Mouse (Mus musculus): ENCODE results near the gene Ttc33. TPM values are rescaled to one million over a fixed set of nuclear protein-coding genes. Genes with fewer than 3 reads are reported as not detected.
"Not testable (repeated sequence)": the region's sequence is repeated elsewhere in the genome, so short reads cannot be mapped to it uniquely, and the experiment has no call there.

Ttc33 gene
- polyA plus RNA-seq, 1 experiment from 2014 or later, result 51.1 TPM

DNA sequence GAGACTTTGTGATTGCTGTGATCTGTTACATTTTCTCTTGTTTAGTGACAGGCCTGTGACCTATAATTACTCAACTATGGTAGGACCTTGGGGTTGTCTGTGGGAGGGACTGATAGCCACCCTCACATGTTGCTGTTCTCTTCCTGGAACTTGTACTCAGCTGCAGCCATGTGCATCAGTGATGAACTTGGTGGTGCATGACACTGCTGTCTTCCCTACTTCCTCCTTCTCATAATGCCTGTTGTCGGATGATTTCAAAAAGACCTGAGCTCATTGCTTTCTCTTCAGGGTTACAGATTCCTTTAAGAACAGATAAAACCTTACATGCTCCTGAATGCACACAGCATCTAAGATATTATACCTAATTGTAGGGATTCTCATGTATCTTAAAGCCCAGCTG, 2.7 kb downstream of the Ttc33 start:
- H3K9ac ChIP-seq (replicated peaks), result no peak overlapping the region
- no peaks in the 10 kb centered on the region for H3K9me3 ChIP-seq
- H3K4me3 ChIP-seq, result no peak overlapping the region
- H3K4me2 ChIP-seq (replicated peaks), result no peak overlapping the region
- peaks cover 23% of the 10 kb centered on the region for H3K36me3 ChIP-seq
- 93% methylated on average over 1 of the region's 1 CpGs for WGBS
- peaks cover 16% of the 10 kb centered on the region for H3K4me1 ChIP-seq
- H3K27me3 ChIP-seq, result no peaks in the 10 kb centered on the region
- no peak for ATAC-seq (ENCODE audit: low FRiP score, low read depth)
- H3K27ac ChIP-seq (replicated peaks), result no peak overlapping the region

DNA sequence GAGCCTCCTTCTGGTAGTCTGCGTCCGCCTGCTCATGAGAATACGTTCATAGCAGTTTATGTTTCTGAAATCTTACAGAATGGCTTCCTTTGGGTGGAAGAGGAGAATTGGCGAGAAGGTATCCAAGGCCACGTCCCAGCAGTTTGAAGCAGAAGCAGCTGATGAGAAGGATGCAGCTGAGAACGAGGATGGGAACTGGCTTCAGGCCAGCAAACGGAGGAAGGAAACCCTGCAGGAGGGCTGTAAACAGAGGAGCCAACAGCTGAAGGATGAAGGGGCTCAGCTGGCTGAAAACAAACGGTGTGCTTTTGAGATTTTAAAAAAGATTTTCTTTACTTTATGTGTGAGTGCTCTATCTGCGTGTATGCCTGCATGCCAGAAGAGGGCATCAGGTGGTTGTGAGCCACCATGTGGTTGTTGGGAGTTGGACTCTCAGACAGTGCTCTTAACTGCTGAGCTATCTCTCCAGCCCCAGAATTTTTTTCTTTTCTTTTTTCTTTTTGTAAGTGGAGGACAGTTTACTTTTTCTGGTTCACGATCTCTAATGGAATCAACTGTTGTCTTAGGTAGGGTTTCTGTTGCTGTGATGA, 4.3 kb downstream of the Ttc33 start:
- WGBS, result 81% methylated on average over 10 of the region's 10 CpGs
- Histone ChIP-seq H3K4me2 (replicated peaks) (no peak overlapping the region), H3K27me3 (no peaks in the 10 kb centered on the region), H3K4me1 (peaks cover 11% of the 10 kb centered on the region), H3K4me3 (no peak overlapping the region), H3K27ac (replicated peaks) (no peak overlapping the region), H3K9me3 (no peaks in the 10 kb centered on the region), H3K9ac (replicated peaks) (no peak overlapping the region), H3K36me3 (peaks cover 26% of the 10 kb centered on the region)
- no peak for ATAC-seq (ENCODE audit: low FRiP score, low read depth)

DNA sequence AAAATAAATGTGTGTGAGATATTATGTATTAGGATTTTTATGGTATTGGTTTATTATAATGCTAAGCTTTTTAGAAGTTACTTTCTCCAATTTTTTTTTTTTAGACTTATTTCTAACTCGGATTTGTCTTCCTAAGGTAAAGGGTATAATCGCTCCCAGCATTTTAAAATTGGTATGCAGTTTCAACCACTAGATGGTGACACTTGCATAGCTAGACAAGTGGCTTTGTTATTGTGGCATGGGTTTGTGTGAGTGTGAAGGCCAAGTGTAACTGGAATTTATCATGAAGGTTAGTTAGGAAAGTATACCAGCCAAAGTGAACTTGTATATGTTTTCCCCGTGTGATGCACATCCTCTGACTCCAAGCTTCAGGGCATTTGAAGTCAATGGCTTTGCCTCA, 8.5 kb downstream of the Ttc33 start:
- Histone ChIP-seq H3K4me3 (no peak overlapping the region), H3K36me3 (peaks cover 27% of the 10 kb centered on the region), H3K4me2 (replicated peaks) (no peak overlapping the region), H3K4me1 (no peaks in the 10 kb centered on the region), H3K27me3 (no peaks in the 10 kb centered on the region), H3K27ac (replicated peaks) (no peak overlapping the region), H3K9ac (replicated peaks) (no peak overlapping the region), H3K9me3 (no peaks in the 10 kb centered on the region)
- ATAC-seq (ENCODE audit: low FRiP score, low read depth), result no peak
- 89% methylated on average over 3 of the region's 3 CpGs for WGBS

DNA sequence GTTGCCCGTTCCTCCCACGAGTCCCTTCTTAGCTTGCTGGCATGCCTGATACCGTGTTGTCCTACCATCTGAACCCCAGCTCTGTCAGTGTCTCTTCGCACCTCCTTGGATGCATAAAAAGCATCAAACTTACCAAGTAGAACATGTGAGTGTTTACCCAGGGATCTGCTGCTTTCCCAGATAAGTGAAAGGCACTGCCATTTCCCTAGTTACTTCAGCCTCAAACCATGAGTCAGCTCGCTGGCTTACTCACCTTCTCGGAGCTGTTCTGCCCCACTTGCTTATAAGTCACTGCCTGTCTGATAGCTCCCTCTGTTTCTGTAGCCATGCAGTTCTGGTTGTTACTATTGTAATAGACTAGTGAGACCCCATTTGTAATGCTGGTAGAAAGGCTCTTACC, 9.1 kb downstream of the Ttc33 start:
- Histone ChIP-seq H3K4me1 (no peaks in the 10 kb centered on the region), H3K9me3 (no peaks in the 10 kb centered on the region), H3K36me3 (peaks cover 27% of the 10 kb centered on the region), H3K4me3 (no peak overlapping the region), H3K27me3 (no peaks in the 10 kb centered on the region), H3K9ac (replicated peaks) (no peak overlapping the region), H3K4me2 (replicated peaks) (no peak overlapping the region), H3K27ac (replicated peaks) (no peak overlapping the region)
- 98% methylated on average over 6 of the region's 6 CpGs for WGBS
- ATAC-seq (ENCODE audit: low FRiP score, low read depth), result no peak

DNA sequence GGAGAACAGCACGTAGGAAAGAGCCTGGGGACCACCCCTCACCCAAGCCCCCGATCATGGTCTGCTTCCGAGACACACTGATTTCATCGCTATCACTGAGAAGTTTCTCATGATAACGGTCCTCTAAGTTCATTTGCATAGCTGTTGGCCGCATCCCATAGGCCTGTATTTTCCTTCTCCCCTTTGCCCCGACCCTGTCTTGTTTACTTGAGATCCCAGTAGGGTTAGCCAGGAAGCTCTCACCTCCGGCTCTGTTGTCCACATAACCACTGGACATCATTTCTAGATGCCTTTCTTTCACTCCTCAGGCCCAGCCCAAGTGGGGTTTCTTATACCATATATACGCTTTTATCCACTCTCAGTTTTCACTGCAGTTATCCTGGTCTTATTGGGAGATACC, 9.6 kb downstream of the Ttc33 start:
- H3K36me3 ChIP-seq, result peaks cover 27% of the 10 kb centered on the region
- H3K9ac ChIP-seq (replicated peaks), result no peak overlapping the region
- no peak for ATAC-seq (ENCODE audit: low FRiP score, low read depth)
- no peak overlapping the region for H3K27ac ChIP-seq (replicated peaks)
- H3K4me1 ChIP-seq, result no peaks in the 10 kb centered on the region
- 93% methylated on average over 9 of the region's 9 CpGs for WGBS
- H3K9me3 ChIP-seq, result no peaks in the 10 kb centered on the region
- no peak overlapping the region for H3K4me2 ChIP-seq (replicated peaks)
- no peak overlapping the region for H3K4me3 ChIP-seq
- no peaks in the 10 kb centered on the region for H3K27me3 ChIP-seq

DNA sequence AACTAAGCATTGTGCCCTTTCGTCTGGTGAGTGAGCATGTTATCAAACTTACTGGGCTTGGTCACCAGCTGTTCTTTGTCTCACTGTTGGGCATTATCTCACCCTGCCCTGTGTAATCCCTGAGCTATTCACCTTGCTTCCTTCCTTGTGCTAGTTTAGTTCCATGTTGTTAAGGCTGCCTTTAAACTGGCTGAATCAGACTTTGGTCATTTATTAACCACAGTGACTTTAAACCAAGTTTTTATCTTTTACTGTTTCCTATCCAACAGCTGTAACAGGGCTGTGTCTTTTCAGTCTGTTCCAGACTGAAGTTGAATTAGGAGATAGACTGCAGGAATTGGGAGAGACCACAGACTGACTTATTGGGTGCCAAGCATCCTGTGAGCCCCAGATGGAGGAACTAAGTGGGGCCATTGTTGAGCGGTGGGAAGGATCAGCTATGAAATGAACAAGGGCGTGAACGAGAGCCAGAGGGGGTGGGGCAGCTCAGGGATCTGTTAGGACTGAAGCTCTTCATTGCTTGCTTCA, 10.7 kb downstream of the Ttc33 start:
- no peak overlapping the region for H3K27ac ChIP-seq (replicated peaks)
- ATAC-seq (ENCODE audit: low FRiP score, low read depth), result no peak
- H3K4me1 ChIP-seq, result no peaks in the 10 kb centered on the region
- H3K4me2 ChIP-seq (replicated peaks), result no peak overlapping the region
- WGBS, result 79% methylated on average over 4 of the region's 4 CpGs
- no peaks in the 10 kb centered on the region for H3K27me3 ChIP-seq
- no peak overlapping the region for H3K9ac ChIP-seq (replicated peaks)
- H3K4me3 ChIP-seq, result no peak overlapping the region
- peaks cover 20% of the 10 kb centered on the region for H3K36me3 ChIP-seq
- no peaks in the 10 kb centered on the region for H3K9me3 ChIP-seq

DNA sequence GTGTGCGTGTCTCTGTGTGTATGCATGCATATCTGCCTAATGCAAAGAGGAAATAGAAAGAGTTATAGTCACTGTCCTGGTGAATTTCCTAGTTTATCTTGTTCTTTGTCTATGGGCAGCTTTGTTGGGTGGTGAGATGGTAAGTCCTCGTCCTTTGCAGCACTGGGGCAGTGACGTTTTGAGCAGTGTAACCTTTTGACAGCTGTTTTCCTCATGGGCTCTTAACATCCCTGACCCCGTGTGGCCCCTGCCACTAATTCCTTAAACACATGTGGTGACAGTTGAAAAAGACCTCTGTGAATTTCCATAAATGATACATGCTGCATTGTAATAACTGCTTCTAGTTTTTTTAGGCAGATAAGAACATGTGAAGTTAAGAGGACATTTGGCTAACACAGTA, 11.4 kb downstream of the Ttc33 start:
- H3K4me1 ChIP-seq, result no peaks in the 10 kb centered on the region
- peaks cover 15% of the 10 kb centered on the region for H3K36me3 ChIP-seq
- H3K4me3 ChIP-seq, result no peak overlapping the region
- 64% methylated on average over 4 of the region's 4 CpGs for WGBS
- H3K9me3 ChIP-seq, result no peaks in the 10 kb centered on the region
- no peak overlapping the region for H3K9ac ChIP-seq (replicated peaks)
- no peak for ATAC-seq (ENCODE audit: low FRiP score, low read depth)
- no peak overlapping the region for H3K27ac ChIP-seq (replicated peaks)
- no peak overlapping the region for H3K4me2 ChIP-seq (replicated peaks)
- H3K27me3 ChIP-seq, result no peaks in the 10 kb centered on the region

DNA sequence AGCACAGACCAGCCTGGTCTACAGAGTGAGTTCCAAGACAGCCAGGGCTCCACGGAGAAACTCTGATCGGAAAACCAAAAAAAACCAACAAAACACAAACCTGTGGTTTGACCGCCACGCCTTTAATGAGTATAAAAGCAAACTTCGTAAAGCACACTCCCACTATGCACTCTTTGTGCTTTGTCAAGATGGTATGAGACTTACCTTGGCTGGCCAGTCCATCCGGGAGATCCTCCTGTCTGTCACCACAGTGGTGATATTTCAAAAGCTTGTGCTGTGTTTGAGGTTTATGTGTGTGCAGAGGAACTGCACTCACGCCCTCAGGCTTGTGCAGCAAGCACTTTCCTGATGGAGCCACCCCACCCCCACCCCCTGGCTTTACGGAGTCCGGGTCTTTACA, 19.9 kb downstream of the Ttc33 start:
- Histone ChIP-seq H3K4me2 (replicated peaks) (no peak overlapping the region), H3K27ac (replicated peaks) (no peak overlapping the region), H3K36me3 (peaks cover 1% of the 10 kb centered on the region; the same call in 1 of the 2 replicates), H3K4me1 (no peaks in the 10 kb centered on the region), H3K27me3 (no peaks in the 10 kb centered on the region), H3K9me3 (no peaks in the 10 kb centered on the region), H3K4me3 (no peak overlapping the region), H3K9ac (replicated peaks) (no peak overlapping the region)
- no peak for ATAC-seq (ENCODE audit: low FRiP score, low read depth)
- 95% methylated on average over 9 of the region's 9 CpGs for WGBS

DNA sequence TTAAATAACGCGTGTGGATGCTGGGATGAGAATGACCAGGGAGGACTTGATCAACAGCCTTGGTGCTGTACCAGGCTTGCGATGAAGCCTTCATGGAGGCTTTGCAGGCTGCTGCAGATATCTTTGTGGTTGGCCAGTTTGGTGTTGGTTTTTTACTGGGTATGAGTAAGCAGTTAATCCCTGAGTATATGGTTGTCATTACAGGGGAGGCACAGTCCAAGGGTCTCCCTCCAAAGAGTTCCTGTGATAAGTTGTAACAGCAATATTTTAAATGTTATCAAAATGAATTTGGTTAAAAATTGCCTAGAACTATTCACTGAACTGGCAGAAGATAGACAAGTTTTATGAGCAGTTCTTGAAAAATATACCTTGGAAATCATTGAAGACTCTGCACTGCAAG, 23.8 kb downstream of the Ttc33 start:
- Histone ChIP-seq H3K4me1 (no peaks in the 10 kb centered on the region), H3K27me3 (no peaks in the 10 kb centered on the region), H3K4me3 (no peak overlapping the region), H3K36me3 (peaks cover 8% of the 10 kb centered on the region; the same call in 1 of the 2 replicates), H3K27ac (replicated peaks) (no peak overlapping the region), H3K9me3 (no peaks in the 10 kb centered on the region), H3K9ac (replicated peaks) (no peak overlapping the region), H3K4me2 (replicated peaks) (no peak overlapping the region)
- ATAC-seq (ENCODE audit: low FRiP score, low read depth), result no peak
- WGBS, result 99% methylated on average over 3 of the region's 3 CpGs

DNA sequence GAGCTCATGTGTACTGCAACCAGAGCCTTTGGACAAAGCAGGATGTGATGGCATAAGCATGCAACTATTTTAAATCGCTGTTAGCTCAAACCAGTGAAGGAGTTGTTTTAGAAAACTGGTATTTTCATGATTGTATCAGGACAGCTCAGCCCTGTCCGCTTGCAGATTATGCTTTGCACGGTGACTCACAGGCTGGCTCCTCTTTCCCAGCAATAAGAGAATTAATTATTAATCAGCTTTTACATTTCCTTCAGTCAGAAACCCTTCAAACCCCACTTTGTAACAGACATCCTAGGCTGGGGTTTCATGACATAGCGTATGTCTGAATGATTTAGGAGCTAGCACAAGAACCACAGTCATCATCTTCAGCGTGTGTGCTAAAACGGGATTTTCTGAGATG, 35.2 kb downstream of the Ttc33 start:
- Histone ChIP-seq H3K4me3 (no peak overlapping the region), H3K4me2 (replicated peaks) (no peak overlapping the region), H3K9me3 (no peaks in the 10 kb centered on the region), H3K27ac (replicated peaks) (no peak overlapping the region), H3K27me3 (no peaks in the 10 kb centered on the region), H3K4me1 (no peaks in the 10 kb centered on the region), H3K9ac (replicated peaks) (no peak overlapping the region), H3K36me3 (no peaks in the 10 kb centered on the region)
- ATAC-seq (ENCODE audit: low FRiP score, low read depth), result no peak
- 92% methylated on average over 6 of the region's 6 CpGs for WGBS

DNA sequence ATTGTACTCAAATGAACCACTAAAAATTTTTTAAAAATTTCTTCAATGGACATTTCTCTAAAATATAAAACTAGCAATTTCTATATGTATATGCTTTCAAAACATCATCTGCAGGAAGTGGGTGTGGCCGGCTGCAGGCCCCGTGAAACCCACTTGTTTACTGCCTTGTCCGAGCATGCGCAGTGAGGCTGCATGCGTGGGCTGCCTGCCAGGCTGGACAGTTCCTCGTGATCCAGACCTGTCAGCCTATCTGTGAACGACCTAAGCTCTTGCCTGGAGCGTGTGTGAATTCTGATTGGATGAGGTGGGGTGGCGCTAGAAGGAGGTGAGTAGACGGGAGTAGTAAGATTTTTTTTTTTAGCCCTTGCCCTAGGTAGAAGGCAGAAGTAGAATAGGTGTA, 45.4 kb downstream of the Ttc33 start:
- H3K4me3 ChIP-seq; H3K27me3 ChIP-seq; H3K9ac ChIP-seq (replicated peaks); ATAC-seq (ENCODE audit: low FRiP score, low read depth); H3K36me3 ChIP-seq; H3K4me2 ChIP-seq (replicated peaks); H3K9me3 ChIP-seq; H3K4me1 ChIP-seq; H3K27ac ChIP-seq (replicated peaks): not testable (repeated sequence)
- 89% methylated on average over 10 of the region's 10 CpGs for WGBS

DNA sequence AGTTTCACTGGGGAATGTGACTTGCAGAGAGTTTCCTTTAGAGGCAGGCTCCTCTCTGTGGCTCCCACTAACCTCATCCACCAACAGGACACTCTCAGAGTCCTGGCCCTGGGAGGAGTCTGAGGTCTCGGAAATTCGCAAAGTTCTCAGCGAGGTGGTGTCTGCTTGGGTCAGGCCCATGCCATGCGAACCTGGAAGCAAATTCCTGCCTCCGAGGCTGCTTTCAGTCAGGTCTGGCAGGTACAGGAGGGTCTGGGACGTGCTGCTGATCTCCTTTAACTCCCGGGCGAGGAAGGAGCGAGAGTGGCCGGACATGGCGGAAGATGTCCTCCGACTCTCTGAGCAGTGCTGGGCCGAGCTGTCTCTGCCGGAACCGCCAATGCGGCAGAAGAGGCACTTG, 49.3 kb downstream of the Ttc33 start:
- Histone ChIP-seq H3K9me3 (no peaks in the 10 kb centered on the region), H3K27me3 (peaks cover under 1% of the 10 kb centered on the region; the same call in 1 of the 2 replicates)
- WGBS, result 87% methylated on average over 13 of the region's 16 CpGs

DNA sequence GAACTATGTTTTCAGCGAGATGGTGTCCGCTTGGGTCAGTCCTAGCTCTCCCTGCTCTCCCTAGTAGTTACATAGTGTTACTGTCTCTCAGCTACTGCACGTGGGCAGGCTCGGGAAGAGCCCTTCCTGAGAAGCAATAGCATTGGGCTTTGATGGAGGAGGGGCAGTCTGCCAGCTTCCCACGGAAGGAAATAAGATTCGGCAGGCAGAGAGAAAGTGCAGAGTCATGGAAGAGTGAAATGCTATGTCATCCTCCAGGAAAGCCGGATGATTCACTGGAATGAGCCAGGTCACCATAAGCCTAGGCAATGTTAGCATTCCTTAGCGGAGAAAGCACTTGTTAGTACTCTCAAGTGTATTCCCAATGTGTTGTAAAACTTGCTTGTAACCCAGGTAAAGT, 50.2 kb downstream of the Ttc33 start:
- WGBS, result 55% methylated on average over 8 of the region's 8 CpGs
- Histone ChIP-seq H3K27me3 (peaks cover 8% of the 10 kb centered on the region), H3K36me3 (no peaks in the 10 kb centered on the region), H3K9ac (replicated peaks) (no peak overlapping the region), H3K4me2 (replicated peaks) (no peak overlapping the region), H3K27ac (replicated peaks) (no peak overlapping the region), H3K4me1 (no peaks in the 10 kb centered on the region), H3K4me3 (no peak overlapping the region), H3K9me3 (no peaks in the 10 kb centered on the region)
- ATAC-seq (ENCODE audit: low FRiP score, low read depth), result no peak

More for the DNA sequence above, 49.3 kb downstream of the Ttc33 start:
- no peak overlapping the region for H3K4me2 ChIP-seq (replicated peaks)
- H3K4me3 ChIP-seq, result no peak overlapping the region
- H3K27ac ChIP-seq (replicated peaks), result no peak overlapping the region
- H3K4me1 ChIP-seq, result no peaks in the 10 kb centered on the region
- no peak overlapping the region for H3K9ac ChIP-seq (replicated peaks)
- H3K36me3 ChIP-seq, result no peaks in the 10 kb centered on the region
- no peak for ATAC-seq (ENCODE audit: low FRiP score, low read depth)

Data from midbrain, embryonic 12.5 days (tissue).